Mouse (Mus musculus) CD4-positive, CD25-positive, alpha-beta regulatory T cell, adult 4 months (primary cell): ENCODE data around the gene Ntrk1. TPM values are rescaled to one million over a fixed set of nuclear protein-coding genes. Genes with fewer than 3 reads are reported as not detected.
A peak's percentile ranks its signal among the peaks of the same experiment; 100 is the strongest.
"Not testable (repeated sequence)": the region's sequence is repeated elsewhere in the genome, so short reads cannot be mapped to it uniquely, and the experiment has no call there.

ENCODE experiments used
- ATAC-seq: one replicate; pipeline ENCODE4 v1.8.0; 2017
- polyA plus RNA-seq, 2 experiments: library from polyadenylated mRNA; unstranded; fragments of 100-300 nt; shearing (Covaris generic); gene quantifications; one replicate each; pipeline ENCODE4 v1.2.1; 2017

Gene Ntrk1
- polyA plus RNA-seq: not detected

GRCm38 (mm10) chr3:87794922-87795325, at the start of gene Ntrk1:
TSS of gene Ntrk1 (minus strand) at chr3:87795162.
- peak; percentile 14 for ATAC-seq

DNA sequence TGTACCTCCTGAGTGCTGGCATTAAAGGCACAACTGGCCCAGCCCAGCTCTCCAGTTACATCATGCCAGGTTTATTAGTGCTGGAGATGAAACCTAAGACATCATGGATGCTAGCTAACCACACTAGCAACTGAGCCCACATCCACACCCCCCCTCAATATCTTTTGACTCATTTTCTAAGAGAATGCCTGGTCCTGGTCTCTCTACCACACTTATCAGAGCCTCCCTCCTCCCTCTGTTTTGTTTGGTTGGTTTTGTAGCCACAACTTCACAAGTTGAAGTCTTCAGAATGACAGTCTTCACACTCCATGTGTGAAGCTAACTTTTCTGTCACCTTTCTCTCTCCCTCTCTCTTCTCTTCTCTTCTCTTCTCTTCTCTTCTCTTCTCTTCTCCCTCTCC, 45.9 kb upstream of the Ntrk1 start:
- no peak for ATAC-seq

DNA sequence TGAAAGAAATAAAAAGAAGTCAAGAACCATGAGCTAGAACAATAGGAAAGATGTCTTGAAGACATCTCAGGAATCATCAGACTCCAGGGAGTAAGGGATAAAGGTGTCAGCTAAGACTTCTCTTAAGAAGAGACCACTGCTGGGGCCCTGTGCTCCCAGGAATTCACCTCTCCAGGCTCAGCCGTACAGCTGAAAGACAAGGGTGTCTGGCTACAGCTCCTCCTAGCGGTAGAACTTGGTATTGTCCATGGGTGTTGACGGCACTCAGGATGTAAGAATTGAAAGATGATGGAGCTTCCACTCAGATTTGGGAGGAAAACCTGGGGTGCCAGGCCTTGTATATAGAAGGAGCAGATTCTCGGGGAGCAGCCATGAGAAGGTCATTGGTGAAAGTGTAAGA, 43.7 kb upstream of the Ntrk1 start:
- ATAC-seq: peak; percentile 91

- no peak for ATAC-seq
These were observed 38.5 kb upstream of the Ntrk1 start for GRCm38 (mm10) chr3:87833482-87833881.

DNA sequence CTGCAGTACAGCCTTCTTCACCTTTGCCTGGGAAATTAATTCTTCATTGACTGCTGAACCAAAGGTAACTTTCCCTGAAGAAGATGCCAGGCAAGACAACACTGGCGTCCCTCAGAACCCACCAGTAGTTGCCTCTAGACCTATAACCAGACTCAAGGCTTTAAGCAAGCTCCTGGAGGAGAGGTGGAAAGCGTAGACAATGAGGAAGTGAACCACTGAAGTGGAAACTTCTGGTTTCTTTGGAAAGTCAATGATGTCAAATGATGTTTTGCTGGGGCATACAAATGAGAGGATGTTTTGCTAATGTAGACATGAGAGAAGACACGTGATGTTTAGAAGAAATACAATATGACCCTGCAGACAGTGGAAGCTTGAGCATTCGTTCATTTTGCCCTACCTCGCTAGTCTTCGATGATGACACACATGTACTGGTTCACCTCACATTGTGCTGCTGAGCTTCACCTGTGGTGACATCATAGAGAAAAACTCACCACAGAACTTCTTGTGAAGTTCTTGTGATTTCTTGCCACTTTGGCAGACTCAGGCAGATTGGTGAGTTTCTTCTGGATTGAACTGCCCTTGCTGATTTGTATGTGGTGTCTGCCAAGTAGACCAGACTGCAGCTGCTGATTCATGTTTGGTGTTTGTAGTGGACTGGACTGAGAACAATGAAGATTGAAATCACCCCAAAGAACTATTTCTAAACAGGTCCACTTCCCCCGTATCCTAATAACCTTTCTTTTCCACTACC, 37.3 kb upstream of the Ntrk1 start:
- peak; percentile 80 for ATAC-seq

GRCm38 (mm10) chr3:87829025-87829424, 34.1 kb upstream of the Ntrk1 start:
- no peak for ATAC-seq

DNA sequence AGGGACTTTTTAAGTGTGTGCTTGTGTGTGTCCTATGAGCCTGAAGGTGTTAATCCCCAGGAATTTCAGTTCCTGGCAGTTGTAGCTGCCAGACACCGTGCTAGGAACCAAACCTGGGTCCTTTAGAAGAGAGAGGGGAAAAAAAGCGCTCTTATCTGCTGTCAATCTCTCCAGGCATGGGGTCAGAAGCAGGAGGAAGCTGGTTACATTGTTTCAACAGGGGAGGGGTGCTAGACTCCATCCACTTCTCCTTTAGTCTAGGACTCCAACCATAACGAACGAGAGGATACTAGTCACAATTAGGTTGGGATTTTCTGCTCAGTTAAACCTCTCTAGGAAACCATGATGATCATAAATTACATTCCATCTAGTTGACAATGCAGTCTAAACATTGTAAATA, 33.5 kb upstream of the Ntrk1 start:
- ATAC-seq: no peak

- ATAC-seq: not testable (repeated sequence)
These were observed 29.2 kb upstream of the Ntrk1 start, which contains the start of gene Pear1 for GRCm38 (mm10) chr3:87824206-87824605. TSS of gene Pear1 (minus strand) at chr3:87824306.

DNA sequence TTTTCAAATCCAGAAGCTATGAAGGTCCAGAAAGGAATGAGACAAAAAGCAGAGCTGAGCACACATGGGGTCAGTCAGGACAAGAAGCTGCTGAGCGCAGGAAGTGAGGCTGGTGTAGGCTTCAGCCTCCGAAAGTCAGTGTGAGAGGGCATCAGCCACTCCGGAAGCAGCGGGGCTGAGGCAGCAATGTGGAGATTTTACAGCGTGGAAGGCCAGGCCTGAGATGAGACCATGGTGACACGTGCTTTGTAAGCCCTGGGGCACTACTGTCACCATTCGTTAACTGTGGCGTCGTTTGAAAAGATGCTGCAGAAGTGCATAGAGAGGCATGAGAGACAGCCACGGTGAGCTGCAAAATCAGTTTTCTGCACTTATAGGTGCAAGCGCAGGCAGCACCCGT, 23.3 kb upstream of the Ntrk1 start:
- no peak for ATAC-seq

DNA sequence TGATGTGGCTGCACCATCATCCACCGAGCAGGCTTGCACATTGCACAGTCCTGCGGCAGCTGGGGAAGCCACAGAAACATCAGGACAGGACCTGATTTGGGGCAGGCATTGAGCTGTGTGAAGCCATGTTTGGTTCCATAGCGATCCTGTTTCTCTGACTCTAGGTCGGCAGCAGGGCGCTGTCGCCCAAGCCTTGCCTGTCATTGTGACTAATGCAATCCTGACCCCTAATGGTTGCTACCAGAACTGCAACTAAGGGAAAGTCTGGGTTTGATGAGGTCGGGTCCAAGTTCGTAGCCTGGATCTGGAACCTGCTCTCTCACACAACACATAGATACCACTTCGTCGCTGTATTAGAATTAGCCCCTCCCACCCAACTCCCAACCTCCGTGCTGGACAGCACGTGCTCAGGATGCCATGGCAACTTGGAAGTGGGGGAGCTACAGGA, 21.7 kb upstream of the Ntrk1 start:
- peak; percentile 89 for ATAC-seq

GRCm38 (mm10) chr3:87816166-87816565, 21.2 kb upstream of the Ntrk1 start:
- ATAC-seq: no peak

- no peak for ATAC-seq
These were observed 17.9 kb upstream of the Ntrk1 start for GRCm38 (mm10) chr3:87812873-87813272.

- ATAC-seq: no peak
These were observed 17.5 kb upstream of the Ntrk1 start for GRCm38 (mm10) chr3:87812413-87812812.

- no peak for ATAC-seq
These were observed 16.3 kb upstream of the Ntrk1 start for GRCm38 (mm10) chr3:87811297-87811696.

GRCm38 (mm10) chr3:87809322-87809962, 14.5 kb upstream of the Ntrk1 start:
- no peak for ATAC-seq

GRCm38 (mm10) chr3:87804038-87804677, 9.2 kb upstream of the Ntrk1 start:
- peak; percentile 77 for ATAC-seq

DNA sequence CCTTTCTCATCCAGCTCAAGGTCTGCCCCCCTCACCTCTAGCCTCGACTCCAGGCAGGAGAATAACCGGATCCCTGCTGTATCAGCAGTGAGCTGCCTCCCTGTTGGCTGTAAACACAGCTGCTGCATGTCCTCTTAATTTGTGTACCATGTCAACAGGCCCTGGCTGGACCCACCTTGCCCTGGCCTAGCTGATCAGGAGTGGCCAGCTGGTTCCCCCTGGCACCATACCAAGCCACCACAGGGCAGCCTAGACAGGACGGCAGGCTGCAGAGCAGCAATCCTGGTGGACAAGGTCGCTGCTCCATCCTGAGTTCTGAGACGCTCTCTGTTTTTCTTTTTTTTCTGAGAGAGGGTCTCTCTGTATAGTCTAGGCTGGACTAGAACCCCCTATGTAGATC, 6.7 kb upstream of the Ntrk1 start:
- no peak for ATAC-seq

GRCm38 (mm10) chr3:87796736-87797334, 1.9 kb upstream of the Ntrk1 start, which contains the start of gene Insrr:
TSS of gene Insrr (plus strand) at chr3:87796951.
- ATAC-seq: no peak

GRCm38 (mm10) chr3:87795336-87796277, 645 bp upstream of the Ntrk1 start:
- ATAC-seq: peak; percentile 64

GRCm38 (mm10) chr3:87789768-87790167, 5.2 kb downstream of the Ntrk1 start:
- ATAC-seq: no peak

DNA sequence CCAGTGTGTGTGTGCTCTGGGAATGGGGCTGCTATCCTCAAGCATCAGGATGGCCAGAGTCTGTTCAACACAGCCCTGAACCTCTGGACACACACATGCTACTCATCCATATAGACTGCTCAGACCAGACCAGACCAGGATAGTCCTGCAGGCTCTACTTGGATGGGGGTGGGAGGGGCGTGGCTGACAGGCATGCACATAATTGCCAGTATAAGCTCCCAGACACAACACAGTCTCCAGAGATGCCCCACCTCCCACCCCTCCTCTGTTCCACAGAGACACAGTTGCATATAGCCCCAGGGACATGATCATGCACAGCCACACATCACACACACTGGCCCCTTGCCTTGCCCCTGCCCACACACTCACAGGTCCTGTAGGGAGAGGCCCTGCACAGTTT, 5.7 kb downstream of the Ntrk1 start:
- ATAC-seq: no peak

- ATAC-seq: no peak
These were observed 9.2 kb downstream of the Ntrk1 start for GRCm38 (mm10) chr3:87785626-87786214.
